8 mouse cellular contexts compared by ENCODE assay signal in the genomic region with DNA sequence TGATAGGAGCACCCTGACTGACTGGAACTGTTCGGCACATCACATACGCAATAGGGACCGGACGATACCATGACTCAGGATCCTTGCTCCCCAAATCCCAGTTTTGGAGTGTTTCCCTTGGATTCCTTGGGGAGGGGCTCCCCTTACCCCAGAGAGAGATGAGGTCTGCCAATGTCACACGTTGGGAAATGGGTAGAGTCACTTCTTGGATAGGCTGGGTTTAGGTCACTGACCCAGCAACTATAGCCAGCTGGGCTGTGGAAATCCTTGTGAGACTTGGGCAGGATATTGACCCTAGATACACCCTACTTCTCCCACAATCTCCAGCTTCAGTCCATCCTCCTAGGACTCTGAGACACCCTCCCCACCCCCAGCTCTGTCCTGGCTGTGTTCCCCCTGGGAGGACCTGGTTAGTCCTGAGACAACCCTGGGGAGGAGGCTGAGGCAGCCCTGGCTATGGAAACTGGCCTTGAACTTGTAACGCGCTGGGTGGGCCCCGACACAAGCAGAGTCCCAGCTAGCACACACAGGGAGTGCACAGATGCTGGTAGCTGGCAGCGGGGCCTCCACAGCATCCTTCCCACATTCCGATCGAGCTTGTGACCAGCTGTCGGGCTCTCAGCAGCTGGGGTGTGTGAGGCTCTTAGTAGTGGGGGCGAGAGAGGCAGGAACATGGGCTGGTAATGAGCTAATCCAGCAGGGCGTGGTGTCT. TPM values are rescaled to one million over a fixed set of nuclear protein-coding genes. Genes with fewer than 3 reads are reported as not detected.
DNase-seq lines count a peak whose midpoint lies in the region; ATAC-seq and TF ChIP-seq lines count a peak whose summit lies in the region.

No protein-coding gene starts in this region.

- H3K4me3 ChIP-seq in forebrain, embryonic 10.5 days, result no peak overlapping the region
- no peak overlapping the region for H3K4me3 ChIP-seq in forebrain, embryonic 16.5 days (replicated peaks; ENCODE audit: low read length)
- H3K4me3 ChIP-seq in lung, postnatal 0 days (ENCODE audit: low read depth, low read length), result no peak overlapping the region
- no peak overlapping the region for H3K4me3 ChIP-seq in left cerebral cortex, adult 2 months

- H3K4me2 ChIP-seq in forebrain, embryonic 16.5 days (ENCODE audit: low read length), result no peak overlapping the region
- no peak overlapping the region for H3K4me2 ChIP-seq in lung, postnatal 0 days (replicated peaks; ENCODE audit: low read depth, low read length)

- no peaks in the 10 kb centered on the region for H3K9me3 ChIP-seq in forebrain, embryonic 10.5 days
- H3K9me3 ChIP-seq in forebrain, embryonic 16.5 days (ENCODE audit: control insufficient read depth, low read length), result no peaks in the 10 kb centered on the region
- H3K9me3 ChIP-seq in lung, postnatal 0 days (ENCODE audit: low read length), result no peaks in the 10 kb centered on the region

- 75% methylated on average over 14 of the region's 14 CpGs for WGBS in forebrain, embryonic 10.5 days
- WGBS in forebrain, embryonic 16.5 days, result 77% methylated on average over 14 of the region's 14 CpGs
- 52% methylated on average over 14 of the region's 14 CpGs for WGBS in lung, postnatal 0 days

- H3K9ac ChIP-seq in forebrain, embryonic 16.5 days (replicated peaks; ENCODE audit: low read depth, low read length), result no peak overlapping the region
- H3K9ac ChIP-seq in lung, postnatal 0 days (replicated peaks; ENCODE audit: low read depth), result no peak overlapping the region

- no peaks in the 10 kb centered on the region for H3K36me3 ChIP-seq in forebrain, embryonic 10.5 days (replicated peaks)
- H3K36me3 ChIP-seq in forebrain, embryonic 16.5 days (ENCODE audit: control insufficient read depth, insufficient read depth), result no peaks in the 10 kb centered on the region
- H3K36me3 ChIP-seq in lung, postnatal 0 days (ENCODE audit: insufficient read depth, low read length), result no peaks in the 10 kb centered on the region

- no peak for TF ChIP-seq CTCF in lung, postnatal 0 days (IDR thresholded peaks at IDR 0.05)
- no peak for TF ChIP-seq CTCF in left cerebral cortex, adult 2 months (IDR thresholded peaks at IDR 0.05)

- TF ChIP-seq EP300 in lung, postnatal 0 days (IDR thresholded peaks at IDR 0.05), result 0 out of 2 replicates have a peak, but pooled peaks have one; percentile 9

- peak overlapping the region; percentile 48; the same call in 1 of the 2 replicates for H3K27ac ChIP-seq in forebrain, embryonic 10.5 days
- H3K27ac ChIP-seq in forebrain, embryonic 16.5 days (ENCODE audit: low read length), result no peak overlapping the region
- no peak overlapping the region for H3K27ac ChIP-seq in lung, postnatal 0 days (ENCODE audit: low read length)
- no peak overlapping the region for H3K27ac ChIP-seq in left cerebral cortex, adult 2 months

- no peak for DNase-seq in forebrain, embryonic 10.5 days (ENCODE audit: extremely low spot score, low spot score)
- DNase-seq in ES-CJ7 (ENCODE audit: low read depth, low spot score), result peak; percentile 84
- DNase-seq in heart, adult 8-10 months (ENCODE audit: low spot score), result peak; percentile 53
- DNase-seq in lung, postnatal 0 days (ENCODE audit: low spot score), result peak; percentile 82
- DNase-seq in left cerebral cortex, adult 2 months (ENCODE audit: extremely low spot score in 1 of 2, low spot score in 2 of 2), result no peak
- no peak for DNase-seq in ovary, postnatal 10 days (ENCODE audit: low spot score)
- no peak for DNase-seq in left cerebral cortex, adult 11 months (ENCODE audit: low spot score)

- H3K27me3 ChIP-seq in forebrain, embryonic 10.5 days (ENCODE audit: poor library complexity, severe bottlenecking), result no peaks in the 10 kb centered on the region
- no peaks in the 10 kb centered on the region for H3K27me3 ChIP-seq in forebrain, embryonic 16.5 days (replicated peaks; ENCODE audit: control insufficient read depth, insufficient read depth, low read length)
- no peaks in the 10 kb centered on the region for H3K27me3 ChIP-seq in lung, postnatal 0 days (replicated peaks; ENCODE audit: insufficient read depth, low read length)

- intact Hi-C loops in left cerebral cortex, adult 2 months (cut with DNase I), result no loop called here

- peaks cover 61% of the 10 kb centered on the region for H3K4me1 ChIP-seq in forebrain, embryonic 10.5 days
- H3K4me1 ChIP-seq in forebrain, embryonic 16.5 days (replicated peaks; ENCODE audit: control insufficient read depth, insufficient read depth, low read length), result peaks cover 4% of the 10 kb centered on the region; the same call in 1 of the 2 replicates
- H3K4me1 ChIP-seq in lung, postnatal 0 days (ENCODE audit: insufficient read depth, low read depth, low read length), result 0 out of 2 replicates have a peak, but pooled peaks cover 2% of the 10 kb centered on the region

- no peak for ATAC-seq in forebrain, embryonic 16.5 days
- peak; percentile 79 for ATAC-seq in lung, postnatal 0 days

RNA-seq across cellular contexts. Expression of a gene that starts 25.1 kb away (rescaled TPM):
- 20.3 and 20.7 TPM in 2 replicates for polyA plus RNA-seq in forebrain, embryonic 10.5 days (2016; fragmentation: Nextera tagmentation; extraction: Ambion mirVana)
- 7.6 and 10.5 TPM in 2 replicates for polyA plus RNA-seq in forebrain, embryonic 16.5 days (2015; fragmentation: Nextera tagmentation; extraction: Ambion mirVana)
- total RNA-seq in heart, adult 8-10 months (2022), result 10 to 100 TPM; 54.6 to 70.0 (median 62.3) TPM
- polyA plus RNA-seq in lung, postnatal 0 days (2015; fragmentation: Nextera tagmentation; extraction: Ambion mirVana), result 2.2 and 3.0 TPM in 2 replicates
- total RNA-seq in left cerebral cortex, adult 2 months (2021), result 1 to 10 TPM; 5.1 to 8.5 TPM

Comparison
In these comparisons a context has a peak if more than half of its experiments do, and no peak if none do; other contexts are left out.
1. DNase-seq: peak in ES-CJ7 (single experiment), heart, adult 8-10 months (single experiment) and lung, postnatal 0 days (single experiment); none in forebrain, embryonic 10.5 days (single experiment), left cerebral cortex, adult 2 months (0 of 2), ovary, postnatal 10 days (single experiment) and left cerebral cortex, adult 11 months (single experiment).